In the genomic region with DNA sequence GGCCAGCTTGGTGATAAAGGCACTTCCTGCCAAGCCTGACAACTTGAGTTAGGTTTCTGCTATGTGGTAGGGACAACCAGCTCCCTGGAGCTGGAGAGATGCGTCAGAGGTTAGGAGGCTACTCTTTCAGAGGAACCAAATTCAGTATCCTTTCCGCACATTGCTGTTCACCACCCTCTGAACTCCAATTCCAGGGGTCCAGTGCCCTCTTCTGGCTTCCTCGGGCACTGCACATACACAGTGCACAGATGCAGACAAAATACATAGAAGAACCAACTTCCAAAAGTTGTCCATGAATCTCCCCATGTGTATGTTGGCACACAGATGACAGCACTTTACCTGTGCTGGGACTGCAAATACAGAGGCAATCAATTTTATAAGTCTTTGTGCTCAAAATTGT, we compare ENCODE assay signal across 8 mouse cellular contexts. TPM values are rescaled to one million over a fixed set of nuclear protein-coding genes. Genes with fewer than 3 reads are reported as not detected.
DNase-seq lines count a peak whose midpoint lies in the region; ATAC-seq and TF ChIP-seq lines count a peak whose summit lies in the region.

No protein-coding gene starts in this region.

- no peak overlapping the region for H3K4me3 ChIP-seq in forebrain, embryonic 11.5 days (ENCODE audit: low read depth, low read length)
- no peak overlapping the region for H3K4me3 ChIP-seq in forebrain, embryonic 15.5 days
- no peak overlapping the region for H3K4me3 ChIP-seq in lung, embryonic 14.5 days (ENCODE audit: low read depth, low read length)

- no peaks in the 10 kb centered on the region for H3K4me1 ChIP-seq in forebrain, embryonic 11.5 days (replicated peaks; ENCODE audit: control insufficient read depth, insufficient read depth, low read length)
- H3K4me1 ChIP-seq in forebrain, embryonic 15.5 days = no peaks in the 10 kb centered on the region
- H3K4me1 ChIP-seq in lung, embryonic 14.5 days (ENCODE audit: insufficient read depth) = no peaks in the 10 kb centered on the region

- H3K9me3 ChIP-seq in forebrain, embryonic 11.5 days (ENCODE audit: control insufficient read depth, low read length) = no peaks in the 10 kb centered on the region
- H3K9me3 ChIP-seq in forebrain, embryonic 15.5 days = no peaks in the 10 kb centered on the region
- H3K9me3 ChIP-seq in lung, embryonic 14.5 days (ENCODE audit: low read depth, low read length) = no peaks in the 10 kb centered on the region

- TF ChIP-seq CTCF in lung, embryonic 14.5 days (IDR thresholded peaks at IDR 0.05; ENCODE audit: low read depth) = peak; percentile 72

- intact Hi-C loops in heart, postnatal 10 days (cut with DNase I) = loop anchor here (5.0 kb wide), 2 partner anchors 61 to 146 kb away; no protein-coding TSS in a partner anchor

- peaks cover 9% of the 10 kb centered on the region for H3K36me3 ChIP-seq in forebrain, embryonic 11.5 days (ENCODE audit: control insufficient read depth, insufficient read depth, low read length)
- peaks cover 32% of the 10 kb centered on the region for H3K36me3 ChIP-seq in forebrain, embryonic 15.5 days
- no peaks in the 10 kb centered on the region for H3K36me3 ChIP-seq in lung, embryonic 14.5 days (ENCODE audit: insufficient read depth)

- no peak overlapping the region for H3K9ac ChIP-seq in forebrain, embryonic 11.5 days (ENCODE audit: low read length)
- no peak overlapping the region for H3K9ac ChIP-seq in forebrain, embryonic 15.5 days (replicated peaks)
- no peak overlapping the region for H3K9ac ChIP-seq in lung, embryonic 14.5 days

- no peak overlapping the region for H3K27ac ChIP-seq in forebrain, embryonic 11.5 days (ENCODE audit: low read depth, low read length)
- no peak overlapping the region for H3K27ac ChIP-seq in forebrain, embryonic 15.5 days (replicated peaks)
- H3K27ac ChIP-seq in lung, embryonic 14.5 days (ENCODE audit: low read depth) = no peak overlapping the region

- 62% methylated on average over 3 of the region's 3 CpGs for WGBS in forebrain, embryonic 11.5 days
- WGBS in forebrain, embryonic 15.5 days = 62% methylated on average over 3 of the region's 3 CpGs
- WGBS in lung, embryonic 14.5 days = 43% methylated on average over 3 of the region's 3 CpGs

- H3K4me2 ChIP-seq in forebrain, embryonic 11.5 days (ENCODE audit: low read depth, low read length, severe bottlenecking) = no peak overlapping the region
- no peak overlapping the region for H3K4me2 ChIP-seq in forebrain, embryonic 15.5 days (replicated peaks)
- H3K4me2 ChIP-seq in lung, embryonic 14.5 days = no peak overlapping the region

- no peaks in the 10 kb centered on the region for H3K27me3 ChIP-seq in forebrain, embryonic 11.5 days (ENCODE audit: control insufficient read depth, insufficient read depth, low read length)
- H3K27me3 ChIP-seq in forebrain, embryonic 15.5 days = no peaks in the 10 kb centered on the region
- H3K27me3 ChIP-seq in lung, embryonic 14.5 days (ENCODE audit: insufficient read depth, low read length) = no peaks in the 10 kb centered on the region

- no peak for ATAC-seq in forebrain, embryonic 11.5 days (replicated peaks; ENCODE audit: low FRiP score)
- ATAC-seq in forebrain, embryonic 15.5 days (replicated peaks) = no peak
- ATAC-seq in lung, embryonic 14.5 days (ENCODE audit: insufficient read depth) = no peak

- peak; percentile 68 for DNase-seq in forebrain, embryonic 11.5 days (ENCODE audit: low spot score)
- DNase-seq in retina, postnatal 1 day = peak; percentile 61
- DNase-seq in retina, embryonic 14.5 days (ENCODE audit: low spot score) = no peak
- DNase-seq in cerebellum, adult 9-10 months = peak; percentile 49
- DNase-seq in heart, postnatal 10 days = peak; percentile 70 to 86
- peak; percentile 79 for DNase-seq in lung, embryonic 14.5 days
- peak; percentile 45 to 61 for DNase-seq in spleen, postnatal 36 days (ENCODE audit: low spot score in 2 of 2)

RNA-seq across cellular contexts. Expression of a gene that starts 22.0 kb away (rescaled TPM):
- 37.9 and 43.4 TPM in 2 replicates for polyA plus RNA-seq in forebrain, embryonic 11.5 days (2014; fragmentation: Nextera tagmentation; extraction: Ambion mirVana)
- polyA plus RNA-seq in forebrain, embryonic 15.5 days (2015; fragmentation: Nextera tagmentation; extraction: Ambion mirVana) = 51.6 and 53.1 TPM in 2 replicates
- total RNA-seq in heart, postnatal 10 days (2021) = 10 to 100 TPM; 59.4 to 70.2 TPM
- 56.9 and 58.4 TPM in 2 replicates for polyA plus RNA-seq in lung, embryonic 14.5 days (2014; fragmentation: Nextera tagmentation; extraction: Ambion mirVana)

RNA-seq across cellular contexts. Expression of a gene that starts 36.3 kb away (rescaled TPM):
- polyA plus RNA-seq in forebrain, embryonic 11.5 days (2014; fragmentation: Nextera tagmentation; extraction: Ambion mirVana) = 184 and 193 TPM in 2 replicates
- 236 TPM in 2 replicates for polyA plus RNA-seq in forebrain, embryonic 15.5 days (2015; fragmentation: Nextera tagmentation; extraction: Ambion mirVana)
- 1 to 10 TPM; 5.7 to 6.7 TPM for total RNA-seq in heart, postnatal 10 days (2021)
- polyA plus RNA-seq in lung, embryonic 14.5 days (2014; fragmentation: Nextera tagmentation; extraction: Ambion mirVana) = 6.3 and 7.6 TPM in 2 replicates

RNA-seq across cellular contexts. Expression of a gene that starts 53.0 kb away (rescaled TPM):
- 111 and 116 TPM in 2 replicates for polyA plus RNA-seq in forebrain, embryonic 11.5 days (2014; fragmentation: Nextera tagmentation; extraction: Ambion mirVana)
- polyA plus RNA-seq in forebrain, embryonic 15.5 days (2015; fragmentation: Nextera tagmentation; extraction: Ambion mirVana) = 102 and 104 TPM in 2 replicates
- total RNA-seq in heart, postnatal 10 days (2021) = 10 to 100 TPM; 39.5 to 42.9 TPM
- 89.2 and 100 TPM in 2 replicates for polyA plus RNA-seq in lung, embryonic 14.5 days (2014; fragmentation: Nextera tagmentation; extraction: Ambion mirVana)

Comparison
In these comparisons a context has a peak if more than half of its experiments do, and no peak if none do; other contexts are left out.
1. RNA of a gene that starts 36.3 kb away (polyA plus RNA-seq): 236 TPM in forebrain, embryonic 15.5 days and 184 to 193 TPM in forebrain, embryonic 11.5 days; 6.3 to 7.6 TPM in lung, embryonic 14.5 days; every median in the first group is over 10 times any median in the second.